Mouse (Mus musculus) embryonic facial prominence, embryonic 13.5 days (tissue): ENCODE data around the gene Plcb1. TPM values are rescaled to one million over a fixed set of nuclear protein-coding genes. Genes with fewer than 3 reads are reported as not detected.
"Not testable (repeated sequence)": the region's sequence is repeated elsewhere in the genome, so short reads cannot be mapped to it uniquely, and the experiment has no call there.

Source experiments
- ATAC-seq: fragments of 200-750 bp; cut with Nextera tagmentation; 2 replicates; pipeline ENCODE4 v1.8.0; 2017; ENCODE audit warnings: low read depth; ENCODE audit not compliant: insufficient number of reproducible peaks, insufficient read depth, low FRiP score, low TSS enrichment
- H3K27ac ChIP-seq: fragments of 300-500 bp; sonication (generic); 2 replicates; pipeline ENCODE4 v1.5.1; 2015; ENCODE audit warnings: moderate library complexity, mild to moderate bottlenecking, inconsistent platforms
- H3K27me3 ChIP-seq: fragments of 300-500 bp; sonication (generic); 2 replicates; pipeline ENCODE4 v1.6.1; 2015; ENCODE audit warnings: mild to moderate bottlenecking, inconsistent platforms
- H3K36me3 ChIP-seq: fragments of 300-500 bp; sonication (generic); 2 replicates; pipeline ENCODE4 v1.6.1; 2015; ENCODE audit warnings: mild to moderate bottlenecking, inconsistent platforms
- H3K4me1 ChIP-seq: fragments of 300-500 bp; sonication (generic); 2 replicates; pipeline ENCODE4 v1.6.1; 2015; ENCODE audit warnings: inconsistent platforms
- H3K4me2 ChIP-seq: fragments of 300-500 bp; sonication (generic); 2 replicates; pipeline ENCODE4 v1.6.1; 2015; ENCODE audit warnings: moderate library complexity, mild to moderate bottlenecking, inconsistent platforms
- H3K4me3 ChIP-seq: fragments of 300-500 bp; sonication (generic); 2 replicates; pipeline ENCODE4 v1.5.1; 2015; ENCODE audit warnings: mild to moderate bottlenecking, inconsistent platforms
- H3K9ac ChIP-seq: fragments of 300-500 bp; sonication (generic); 2 replicates; pipeline ENCODE4 v1.6.1; 2015; ENCODE audit warnings: mild to moderate bottlenecking, inconsistent platforms
- H3K9me3 ChIP-seq: fragments of 300-500 bp; sonication (generic); 2 replicates; pipeline ENCODE4 v1.6.1; 2016; ENCODE audit warnings: inconsistent platforms
- WGBS: fragments of 180-500 bp; shearing (Covaris S2); methylation state at CpG from one replicate; pipeline ENCODE4 v1.1.7; 2015; ENCODE audit warnings: mixed read lengths; 5-methylcytosine and 5-hydroxymethylcytosine counted together
- polyA plus RNA-seq: library from polyadenylated mRNA; unstranded; fragments of >200 nt; fragmentation: Nextera tagmentation; extraction: Ambion mirVana; gene quantifications from 2 replicates; pipeline ENCODE4 v1.2.1, GENCODE M21; 2015

The Plcb1 gene
- polyA plus RNA-seq, 1 experiment from 2014 or later, result 18.3 TPM

GRCm38 (mm10) chr2:134984884-134985283 is 199.0 kb downstream of the Plcb1 start:
- H3K27ac ChIP-seq, result no peak overlapping the region
- WGBS, result 87% methylated on average over 3 of the region's 3 CpGs
- no peak overlapping the region for H3K9ac ChIP-seq
- no peaks in the 10 kb centered on the region for H3K9me3 ChIP-seq
- ATAC-seq, result no peak
- H3K36me3 ChIP-seq, result no peaks in the 10 kb centered on the region
- H3K4me1 ChIP-seq, result no peaks in the 10 kb centered on the region
- no peak overlapping the region for H3K4me3 ChIP-seq
- H3K27me3 ChIP-seq, result no peaks in the 10 kb centered on the region
- no peak overlapping the region for H3K4me2 ChIP-seq

GRCm38 (mm10) chr2:134987978-134988377 is 202.1 kb downstream of the Plcb1 start:
- Histone ChIP-seq H3K9me3 (no peaks in the 10 kb centered on the region), H3K4me1 (no peaks in the 10 kb centered on the region), H3K4me3 (no peak overlapping the region), H3K27me3 (no peaks in the 10 kb centered on the region), H3K4me2 (no peak overlapping the region), H3K36me3 (no peaks in the 10 kb centered on the region), H3K9ac (no peak overlapping the region), H3K27ac (no peak overlapping the region)
- ATAC-seq, result no peak
- WGBS, result 79% methylated on average over 5 of the region's 5 CpGs

- no peaks in the 10 kb centered on the region for H3K36me3 ChIP-seq
- H3K27ac ChIP-seq, result no peak overlapping the region
- no peaks in the 10 kb centered on the region for H3K9me3 ChIP-seq
- H3K4me3 ChIP-seq, result no peak overlapping the region
- H3K4me1 ChIP-seq, result no peaks in the 10 kb centered on the region
- H3K9ac ChIP-seq, result no peak overlapping the region
- no peak overlapping the region for H3K4me2 ChIP-seq
- WGBS, result 81% methylated on average over 9 of the region's 9 CpGs
- no peak for ATAC-seq
- H3K27me3 ChIP-seq, result no peaks in the 10 kb centered on the region
These were observed 203.9 kb downstream of the Plcb1 start for GRCm38 (mm10) chr2:134989650-134990292.

- no peak overlapping the region for H3K27ac ChIP-seq
- H3K27me3 ChIP-seq, result no peaks in the 10 kb centered on the region
- ATAC-seq, result no peak
- H3K9me3 ChIP-seq, result no peaks in the 10 kb centered on the region
- no peaks in the 10 kb centered on the region for H3K4me1 ChIP-seq
- no peak overlapping the region for H3K4me2 ChIP-seq
- H3K36me3 ChIP-seq, result no peaks in the 10 kb centered on the region
- no peak overlapping the region for H3K9ac ChIP-seq
- WGBS, result 88% methylated on average over 1 of the region's 1 CpGs
- no peak overlapping the region for H3K4me3 ChIP-seq
These were observed 221.3 kb downstream of the Plcb1 start for GRCm38 (mm10) chr2:135007134-135007533.

- WGBS, result 91% methylated on average over 2 of the region's 2 CpGs
These were observed 222.0 kb downstream of the Plcb1 start for GRCm38 (mm10) chr2:135007885-135008284.

GRCm38 (mm10) chr2:135010371-135010770 is 224.5 kb downstream of the Plcb1 start:
- no peaks in the 10 kb centered on the region for H3K9me3 ChIP-seq
- 70% methylated on average over 8 of the region's 8 CpGs for WGBS
- no peak overlapping the region for H3K4me2 ChIP-seq

More at GRCm38 (mm10) chr2:135007885-135008284, 222.0 kb downstream of the Plcb1 start:
- H3K4me3 ChIP-seq, H3K4me1 ChIP-seq, H3K27ac ChIP-seq, H3K36me3 ChIP-seq, ATAC-seq, H3K4me2 ChIP-seq, H3K9me3 ChIP-seq, H3K27me3 ChIP-seq, H3K9ac ChIP-seq: not testable (repeated sequence)

DNA sequence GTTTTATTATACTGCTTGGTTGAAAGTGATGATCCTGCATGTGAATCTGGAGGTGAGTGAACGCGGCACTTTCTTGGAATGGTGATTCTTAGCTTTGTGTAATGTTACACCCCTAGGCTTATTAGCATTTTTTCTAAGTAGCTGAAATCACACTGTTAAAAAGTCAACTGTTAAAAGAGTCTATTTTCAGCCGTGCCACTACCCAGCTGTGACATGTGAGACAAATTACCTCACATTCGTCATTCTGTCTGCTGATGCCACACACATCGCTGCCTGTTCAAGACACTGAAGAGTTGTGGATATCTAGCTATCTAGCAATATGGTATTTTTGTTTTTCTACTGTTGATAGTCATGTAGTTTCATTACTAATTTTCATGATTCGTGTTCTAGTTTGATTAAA is 229.6 kb downstream of the Plcb1 start:
- H3K4me3 ChIP-seq, result no peak overlapping the region
- 49% methylated on average over 6 of the region's 6 CpGs for WGBS
- peaks cover 10% of the 10 kb centered on the region for H3K4me1 ChIP-seq
- no peak overlapping the region for H3K9ac ChIP-seq
- H3K9me3 ChIP-seq, result no peaks in the 10 kb centered on the region
- no peak overlapping the region for H3K4me2 ChIP-seq
- H3K27me3 ChIP-seq, result no peaks in the 10 kb centered on the region
- H3K36me3 ChIP-seq, result no peaks in the 10 kb centered on the region
- no peak overlapping the region for H3K27ac ChIP-seq
- ATAC-seq, result no peak

More at GRCm38 (mm10) chr2:135010371-135010770, 224.5 kb downstream of the Plcb1 start:
- H3K9ac ChIP-seq, result no peak overlapping the region
- no peak for ATAC-seq
- no peak overlapping the region for H3K27ac ChIP-seq
- H3K27me3 ChIP-seq, result no peaks in the 10 kb centered on the region
- H3K4me1 ChIP-seq, result no peaks in the 10 kb centered on the region
- H3K4me3 ChIP-seq, result no peak overlapping the region
- no peaks in the 10 kb centered on the region for H3K36me3 ChIP-seq

GRCm38 (mm10) chr2:135018275-135018674 is 232.4 kb downstream of the Plcb1 start:
- no peaks in the 10 kb centered on the region for H3K9me3 ChIP-seq
- 39% methylated on average over 1 of the region's 1 CpGs for WGBS

GRCm38 (mm10) chr2:135018708-135019107 is 232.8 kb downstream of the Plcb1 start:
- Histone ChIP-seq H3K4me1 (peaks cover 10% of the 10 kb centered on the region), H3K4me3 (no peak overlapping the region), H3K27ac (no peak overlapping the region), H3K9ac (no peak overlapping the region), H3K4me2 (no peak overlapping the region), H3K9me3 (no peaks in the 10 kb centered on the region), H3K36me3 (no peaks in the 10 kb centered on the region), H3K27me3 (no peaks in the 10 kb centered on the region)
- ATAC-seq, result no peak
- 43% methylated on average over 2 of the region's 2 CpGs for WGBS

More at GRCm38 (mm10) chr2:135018275-135018674, 232.4 kb downstream of the Plcb1 start:
- H3K4me2 ChIP-seq, result no peak overlapping the region
- no peak overlapping the region for H3K9ac ChIP-seq
- H3K4me3 ChIP-seq, result no peak overlapping the region
- no peak overlapping the region for H3K27ac ChIP-seq
- H3K4me1 ChIP-seq, result peaks cover 10% of the 10 kb centered on the region
- no peaks in the 10 kb centered on the region for H3K27me3 ChIP-seq
- ATAC-seq, result no peak
- H3K36me3 ChIP-seq, result no peaks in the 10 kb centered on the region

GRCm38 (mm10) chr2:135019588-135019987 is 233.7 kb downstream of the Plcb1 start:
- 86% methylated on average over 1 of the region's 1 CpGs for WGBS
- Histone ChIP-seq H3K4me3 (no peak overlapping the region), H3K9me3 (no peaks in the 10 kb centered on the region), H3K4me2 (no peak overlapping the region), H3K27ac (no peak overlapping the region), H3K36me3 (no peaks in the 10 kb centered on the region), H3K4me1 (peaks cover 10% of the 10 kb centered on the region), H3K27me3 (no peaks in the 10 kb centered on the region), H3K9ac (no peak overlapping the region)
- no peak for ATAC-seq

DNA sequence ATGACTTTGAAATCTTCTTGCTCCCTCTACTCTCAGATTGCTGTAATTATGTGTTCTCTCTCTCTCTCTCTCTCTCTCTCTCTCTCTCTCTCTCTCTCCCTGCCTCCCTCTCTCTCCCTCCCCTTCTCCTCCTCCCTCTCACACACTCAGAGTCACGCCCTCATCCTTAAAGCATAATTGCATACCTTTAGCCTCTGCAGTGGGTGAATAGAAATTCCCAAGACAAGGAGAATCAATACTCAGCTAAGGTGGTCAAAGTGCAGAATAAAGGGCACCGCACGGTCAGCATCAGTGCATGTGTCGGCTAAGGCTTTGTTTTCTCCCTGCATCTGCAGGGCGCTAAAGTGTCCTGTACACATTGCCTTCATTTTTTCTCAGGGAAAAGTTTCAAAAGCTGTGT is 243.4 kb downstream of the Plcb1 start:
- H3K27me3 ChIP-seq, result no peaks in the 10 kb centered on the region
- H3K4me3 ChIP-seq, result no peak overlapping the region
- WGBS, result 51% methylated on average over 5 of the region's 5 CpGs
- H3K4me1 ChIP-seq, result peaks cover 11% of the 10 kb centered on the region
- H3K27ac ChIP-seq, result 0 out of 2 replicates have a peak overlapping the region, but pooled peaks have one; percentile 39
- no peaks in the 10 kb centered on the region for H3K9me3 ChIP-seq
- H3K4me2 ChIP-seq, result peak overlapping the region; percentile 7; the same call in 1 of the 2 replicates
- H3K36me3 ChIP-seq, result no peaks in the 10 kb centered on the region
- ATAC-seq, result no peak
- H3K9ac ChIP-seq, result no peak overlapping the region

DNA sequence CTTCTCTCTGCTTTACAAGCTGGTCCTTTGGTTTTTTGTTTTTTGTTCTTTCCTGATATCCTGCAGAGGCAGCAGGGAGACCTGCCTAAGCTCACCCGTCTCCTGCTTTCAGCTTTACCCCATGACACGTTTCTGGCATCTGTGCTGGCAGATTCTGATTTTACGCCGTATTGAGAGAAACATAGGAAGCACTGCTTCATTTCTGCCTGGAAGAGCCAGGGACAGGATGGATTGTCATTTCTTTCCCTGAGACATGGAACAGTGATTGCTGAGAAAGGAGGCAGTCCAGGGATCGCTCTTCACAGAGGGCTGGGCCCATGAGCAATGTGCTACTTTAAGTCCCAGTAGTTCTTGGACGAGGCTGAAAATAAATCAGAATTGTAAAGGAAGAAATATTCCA is 243.8 kb downstream of the Plcb1 start:
- no peaks in the 10 kb centered on the region for H3K9me3 ChIP-seq
- H3K4me1 ChIP-seq, result peaks cover 11% of the 10 kb centered on the region
- ATAC-seq, result no peak
- WGBS, result 32% methylated on average over 6 of the region's 6 CpGs
- no peaks in the 10 kb centered on the region for H3K27me3 ChIP-seq
- H3K4me3 ChIP-seq, result no peak overlapping the region
- H3K27ac ChIP-seq, result 0 out of 2 replicates have a peak overlapping the region, but pooled peaks have one; percentile 39
- no peak overlapping the region for H3K9ac ChIP-seq
- H3K4me2 ChIP-seq, result peak overlapping the region; percentile 7; the same call in 1 of the 2 replicates
- H3K36me3 ChIP-seq, result no peaks in the 10 kb centered on the region
